ENCODE assay signal across 8 mouse cellular contexts in genomic region chr13:63331379-63331778, GRCm38 (mm10).
DNase-seq lines count a peak whose midpoint lies in the region; ATAC-seq and TF ChIP-seq lines count a peak whose summit lies in the region.
"Had no signal": no experiment of that assay in that cellular context is flagged by ENCODE, and none has a peak within 500 bp of the region (broad histone marks: within the 10 kb centered on the region; RNA-seq: fewer than 3 reads in every experiment).

No protein-coding gene starts in this region.

- no peaks in the 10 kb centered on the region for H3K36me3 ChIP-seq in embryonic facial prominence, embryonic 11.5 days (replicated peaks; ENCODE audit: control insufficient read depth, insufficient read depth, low read depth, low read length)
- H3K36me3 ChIP-seq in kidney, adult 2 months (ENCODE audit: control insufficient read depth, insufficient read depth, low read length): no peaks in the 10 kb centered on the region
- H3K36me3 ChIP-seq in liver, postnatal 0 days (replicated peaks; ENCODE audit: insufficient read depth, low read length): no peaks in the 10 kb centered on the region; the same call in 1 of the 2 replicates
- H3K36me3 ChIP-seq: heart, embryonic 15.5 days had no signal

- 40% methylated on average over 4 of the region's 4 CpGs for WGBS in embryonic facial prominence, embryonic 11.5 days
- 37% methylated on average over 4 of the region's 4 CpGs for WGBS in kidney, adult 2 months
- WGBS in liver, postnatal 0 days (ENCODE audit: insufficient replicate concordance): 41% methylated on average over 4 of the region's 4 CpGs

- no peak for TF ChIP-seq POLR2A in kidney, adult 2 months (IDR thresholded peaks at IDR 0.05; ENCODE audit: low read depth, low read length)

- no peaks in the 10 kb centered on the region; the same call in 1 of the 2 replicates for H3K4me1 ChIP-seq in embryonic facial prominence, embryonic 11.5 days (ENCODE audit: control insufficient read depth, insufficient read depth, low read length)
- H3K4me1 ChIP-seq in kidney, adult 2 months (ENCODE audit: control insufficient read depth, insufficient read depth, low read length): peaks cover 3% of the 10 kb centered on the region; the same call in 1 of the 2 replicates
- H3K4me1 ChIP-seq in liver, postnatal 0 days (ENCODE audit: insufficient read depth): no peaks in the 10 kb centered on the region
- H3K4me1 ChIP-seq: heart, embryonic 15.5 days had no signal

- no peaks in the 10 kb centered on the region for H3K9me3 ChIP-seq in embryonic facial prominence, embryonic 11.5 days (replicated peaks; ENCODE audit: control insufficient read depth, low read length)
- H3K9me3 ChIP-seq in liver, postnatal 0 days (ENCODE audit: low read length): no peaks in the 10 kb centered on the region
- H3K9me3 ChIP-seq: heart, embryonic 15.5 days had no signal

- no peak overlapping the region for H3K9ac ChIP-seq in embryonic facial prominence, embryonic 11.5 days (replicated peaks; ENCODE audit: low read length)
- H3K9ac ChIP-seq in liver, postnatal 0 days (replicated peaks): no peak overlapping the region
- H3K9ac ChIP-seq: heart, embryonic 15.5 days had no signal

- no peak for TF ChIP-seq EP300 in liver, postnatal 0 days (IDR thresholded peaks at IDR 0.05; ENCODE audit: low read depth)

- peak; percentile 86 for TF ChIP-seq CTCF in kidney, adult 2 months (conservative IDR thresholded peaks at IDR 0.05; ENCODE audit: insufficient read depth, insufficient read length, low read depth, low read length)
- TF ChIP-seq CTCF in liver, postnatal 0 days (IDR thresholded peaks at IDR 0.05; ENCODE audit: low read depth): peak; percentile 82

- no peaks in the 10 kb centered on the region for H3K27me3 ChIP-seq in embryonic facial prominence, embryonic 11.5 days (ENCODE audit: control insufficient read depth, insufficient read depth, low read length)
- no peaks in the 10 kb centered on the region for H3K27me3 ChIP-seq in kidney, adult 2 months (replicated peaks; ENCODE audit: control insufficient read depth, insufficient read depth, low read length)
- no peaks in the 10 kb centered on the region for H3K27me3 ChIP-seq in liver, postnatal 0 days (ENCODE audit: insufficient read depth, low read length)
- H3K27me3 ChIP-seq: heart, embryonic 15.5 days had no signal

- ATAC-seq in embryonic facial prominence, embryonic 11.5 days (replicated peaks; ENCODE audit: insufficient number of reproducible peaks, low FRiP score, low TSS enrichment, low read depth): no peak
- no peak for ATAC-seq in liver, postnatal 0 days

- H3K4me3 ChIP-seq in embryonic facial prominence, embryonic 11.5 days (ENCODE audit: low read depth, low read length): no peak overlapping the region
- H3K4me3 ChIP-seq in kidney, adult 2 months (ENCODE audit: insufficient read depth, low read depth, low read length): no peak overlapping the region
- H3K4me3 ChIP-seq in liver, postnatal 0 days (ENCODE audit: low read depth, low read length): no peak overlapping the region
- H3K4me3 ChIP-seq: heart, embryonic 15.5 days had no signal

- no peak overlapping the region for H3K4me2 ChIP-seq in embryonic facial prominence, embryonic 11.5 days (ENCODE audit: low read depth, low read length)
- no peak overlapping the region for H3K4me2 ChIP-seq in liver, postnatal 0 days (ENCODE audit: low read depth, low read length)
- H3K4me2 ChIP-seq: heart, embryonic 15.5 days had no signal

- no peak overlapping the region for H3K27ac ChIP-seq in embryonic facial prominence, embryonic 11.5 days (replicated peaks; ENCODE audit: low read depth, low read length)
- H3K27ac ChIP-seq in kidney, adult 2 months (ENCODE audit: insufficient read depth, low read depth, low read length): peak overlapping the region; percentile 56
- no peak overlapping the region for H3K27ac ChIP-seq in liver, postnatal 0 days (ENCODE audit: low read depth)
- H3K27ac ChIP-seq: heart, embryonic 15.5 days had no signal

- DNase-seq in urinary bladder, postnatal 14 days (ENCODE audit: low spot score): peak; percentile 78
- no peak for DNase-seq in urinary bladder, postnatal 10 days (ENCODE audit: low spot score)
- DNase-seq in adrenal gland, postnatal 14 days: peak; percentile 78
- peak; percentile 84 for DNase-seq in embryonic facial prominence, embryonic 11.5 days (ENCODE audit: low spot score)
- DNase-seq in kidney, adult 2 months: peak; percentile 78
- peak; percentile 70 for DNase-seq in liver, postnatal 0 days
- DNase-seq in right cerebral cortex, postnatal 4 days: peak; percentile 76
